Mouse (Mus musculus): Measurements from ENCODE around the gene Acox2.
A peak's percentile ranks its signal among the peaks of the same experiment; 100 is the strongest.

Gene Acox2

GRCm38 (mm10) chr14:8213803-8214224 is 45.3 kb downstream of the Acox2 start, which contains the start of gene Kctd6:
Gene Kctd6, plus strand, starts transcription at chr14:8214140.
- DNase-seq (ENCODE audit: low spot score in 2 of 2): peak; percentile 95 to 97

- no peak for DNase-seq (ENCODE audit: low spot score in 2 of 2)
Observed at GRCm38 (mm10) chr14:8212996-8213395, 46.2 kb downstream of the Acox2 start.

GRCm38 (mm10) chr14:8209896-8210295 is 49.3 kb downstream of the Acox2 start:
- no peak for DNase-seq (ENCODE audit: low spot score in 2 of 2)

GRCm38 (mm10) chr14:8208876-8209275 is 50.3 kb downstream of the Acox2 start:
- no peak for DNase-seq (ENCODE audit: low spot score in 2 of 2)

GRCm38 (mm10) chr14:8207543-8207942 is 51.6 kb downstream of the Acox2 start:
- no peak for DNase-seq (ENCODE audit: low spot score in 2 of 2)

- DNase-seq (ENCODE audit: low spot score in 2 of 2): no peak
Observed at GRCm38 (mm10) chr14:8207105-8207504, 52.0 kb downstream of the Acox2 start.

GRCm38 (mm10) chr14:8206179-8206910 is 52.8 kb downstream of the Acox2 start:
- DNase-seq (ENCODE audit: low spot score in 2 of 2): no peak

- no peak for DNase-seq (ENCODE audit: low spot score in 2 of 2)
Observed at GRCm38 (mm10) chr14:8201715-8202114, 57.4 kb downstream of the Acox2 start.

GRCm38 (mm10) chr14:8200769-8201168 is 58.4 kb downstream of the Acox2 start:
- DNase-seq (ENCODE audit: low spot score in 2 of 2): no peak

GRCm38 (mm10) chr14:8192727-8193126 is 66.4 kb downstream of the Acox2 start:
- DNase-seq (ENCODE audit: low spot score in 2 of 2): no peak

- no peak for DNase-seq (ENCODE audit: low spot score in 2 of 2)
Observed at GRCm38 (mm10) chr14:8191331-8191965, 67.7 kb downstream of the Acox2 start.

GRCm38 (mm10) chr14:8190556-8190955 is 68.6 kb downstream of the Acox2 start:
- DNase-seq (ENCODE audit: low spot score in 2 of 2): no peak

- no peak for DNase-seq (ENCODE audit: low spot score in 2 of 2)
Observed at GRCm38 (mm10) chr14:8186278-8187045, 72.7 kb downstream of the Acox2 start.

GRCm38 (mm10) chr14:8183330-8183729 is 75.8 kb downstream of the Acox2 start:
- DNase-seq (ENCODE audit: low spot score in 2 of 2): no peak

GRCm38 (mm10) chr14:8180371-8181035 is 78.7 kb downstream of the Acox2 start:
- DNase-seq (ENCODE audit: low spot score in 2 of 2): no peak

- no peak for DNase-seq (ENCODE audit: low spot score in 2 of 2)
Observed at GRCm38 (mm10) chr14:8176251-8176650, 82.9 kb downstream of the Acox2 start.
